Mouse (Mus musculus): ENCODE measurements at regions not wholly inside any gene's neighbourhood (a gene's known extent, or its start where the extent isn't known, plus 50 kb on each side); places are given as distances from the start of the nearest gene placed in this dataset.
"Not testable (repeated sequence)": the region's sequence is repeated elsewhere in the genome, so short reads cannot be mapped to it uniquely, and the experiment has no call there.

GRCm38 (mm10) chr11:71285193-71285592 lies 54.7 kb upstream of the Nlrp1b start:
- no peak for DNase-seq (ENCODE audit: inconsistent age in 2 of 2, low spot score in 1 of 2)

- not testable (repeated sequence) for DNase-seq (ENCODE audit: inconsistent age in 2 of 2, low spot score in 1 of 2)
These were observed 57.7 kb upstream of the Nlrp1b start for GRCm38 (mm10) chr11:71288243-71288642.

GRCm38 (mm10) chr11:71289490-71289889 lies 59.0 kb upstream of the Nlrp1b start:
- DNase-seq (ENCODE audit: inconsistent age in 2 of 2, low spot score in 1 of 2), result no peak

- no peak for DNase-seq (ENCODE audit: inconsistent age in 2 of 2, low spot score in 1 of 2)
These were observed 68.9 kb upstream of the Nlrp1b start for GRCm38 (mm10) chr11:71299479-71299878.

- peak in 1 of 2 experiments; percentile 46 for DNase-seq (ENCODE audit: inconsistent age in 2 of 2, low spot score in 1 of 2)
These were observed 92.9 kb upstream of the Nlrp1b start for GRCm38 (mm10) chr11:71323439-71323838.

GRCm38 (mm10) chr11:71337428-71337827 lies 106.9 kb upstream of the Nlrp1b start:
- no peak for DNase-seq (ENCODE audit: inconsistent age in 2 of 2, low spot score in 1 of 2)

GRCm38 (mm10) chr11:71346024-71346423 lies 115.5 kb upstream of the Nlrp1b start:
- DNase-seq (ENCODE audit: inconsistent age in 2 of 2, low spot score in 1 of 2), result peak; percentile 43 to 81

GRCm38 (mm10) chr11:71357089-71357488 lies 126.6 kb upstream of the Nlrp1b start:
- DNase-seq (ENCODE audit: inconsistent age in 2 of 2, low spot score in 1 of 2), result peak in 1 of 2 experiments; percentile 45

- no peak for DNase-seq (ENCODE audit: inconsistent age in 2 of 2, low spot score in 1 of 2)
These were observed 130.3 kb upstream of the Nlrp1b start for GRCm38 (mm10) chr11:71360856-71361255.

- DNase-seq (ENCODE audit: inconsistent age in 2 of 2, low spot score in 1 of 2), result peak; percentile 58 to 64
These were observed 141.3 kb upstream of the Nlrp1b start for GRCm38 (mm10) chr11:71371871-71372270.

GRCm38 (mm10) chr11:71375132-71375531 lies 144.6 kb upstream of the Nlrp1b start:
- no peak for DNase-seq (ENCODE audit: inconsistent age in 2 of 2, low spot score in 1 of 2)

- no peak for DNase-seq (ENCODE audit: inconsistent age in 2 of 2, low spot score in 1 of 2)
These were observed 157.9 kb upstream of the Nlrp1b start for GRCm38 (mm10) chr11:71388411-71388810.

- peak; percentile 35 to 64 for DNase-seq (ENCODE audit: inconsistent age in 2 of 2, low spot score in 1 of 2)
These were observed 159.1 kb upstream of the Nlrp1b start for GRCm38 (mm10) chr11:71389659-71390058.

GRCm38 (mm10) chr11:71390151-71390550 lies 159.6 kb upstream of the Nlrp1b start:
- DNase-seq (ENCODE audit: inconsistent age in 2 of 2, low spot score in 1 of 2), result no peak

- no peak for DNase-seq (ENCODE audit: inconsistent age in 2 of 2, low spot score in 1 of 2)
These were observed 160.1 kb upstream of the Nlrp1b start for GRCm38 (mm10) chr11:71390616-71391015.

- DNase-seq (ENCODE audit: inconsistent age in 2 of 2, low spot score in 1 of 2), result no peak
These were observed 162.9 kb upstream of the Nlrp1b start for GRCm38 (mm10) chr11:71393406-71393805.

GRCm38 (mm10) chr11:71395023-71395422 lies 164.5 kb upstream of the Nlrp1b start:
- no peak for DNase-seq (ENCODE audit: inconsistent age in 2 of 2, low spot score in 1 of 2)

- no peak for DNase-seq (ENCODE audit: inconsistent age in 2 of 2, low spot score in 1 of 2)
These were observed 165.1 kb upstream of the Nlrp1b start for GRCm38 (mm10) chr11:71395631-71396030.

- peak; percentile 42 to 74 for DNase-seq (ENCODE audit: inconsistent age in 2 of 2, low spot score in 1 of 2)
These were observed 169.8 kb upstream of the Nlrp1b start for GRCm38 (mm10) chr11:71400351-71400750.

- DNase-seq (ENCODE audit: inconsistent age in 2 of 2, low spot score in 1 of 2), result peak; percentile 66 to 92
These were observed 171.1 kb upstream of the Nlrp1b start for GRCm38 (mm10) chr11:71401411-71402276.

- no peak for DNase-seq (ENCODE audit: inconsistent age in 2 of 2, low spot score in 1 of 2)
These were observed 173.8 kb upstream of the Nlrp1b start for GRCm38 (mm10) chr11:71404361-71404760.

- no peak for DNase-seq (ENCODE audit: inconsistent age in 2 of 2, low spot score in 1 of 2)
These were observed 176.5 kb upstream of the Nlrp1b start for GRCm38 (mm10) chr11:71407043-71407442.
